Mouse (Mus musculus) MEL (cell line): ENCODE data around the gene Dgcr2. TPM values are rescaled to one million over a fixed set of nuclear protein-coding genes. Genes with fewer than 3 reads are reported as not detected.

ENCODE experiments used
- DNase-seq: peaks from one replicate; pipeline ENCODE4 v3.0.0; 2011; ENCODE audit warnings: low read depth, low spot score
- H3K27ac ChIP-seq: 2 replicates; pipeline ENCODE4 v1.5.1; 2012; ENCODE audit warnings: low read depth, mild to moderate bottlenecking, control low read depth, low read length, moderate library complexity; ENCODE audit not compliant: control insufficient read depth
- H3K27me3 ChIP-seq, 2 experiments: fragments of 150-350 bp in 1 of 2; sonication (generic) in 1 of 2; 2 replicates each; pipeline ENCODE4 v1.6.1; 2012; ENCODE audit warnings: low read length in 2 of 2, mild to moderate bottlenecking in 2 of 2, improper control_type of control experiment in 1 of 2, moderate library complexity in 1 of 2; ENCODE audit not compliant: insufficient read depth in 2 of 2, control insufficient read depth in 1 of 2
- H3K36me3 ChIP-seq, 2 experiments: 2 replicates each; pipeline ENCODE4 v1.6.1; 2012 to 2014; ENCODE audit warnings: low read length in 2 of 2, improper control_type of control experiment in 1 of 2, inconsistent platforms in 1 of 2, mild to moderate bottlenecking in 1 of 2; ENCODE audit not compliant: insufficient read depth in 2 of 2, control insufficient read depth in 1 of 2
- H3K4me1 ChIP-seq, 2 experiments: fragments of 150-350 bp in 1 of 2; sonication (generic) in 1 of 2; 2 replicates each; pipeline ENCODE4 v1.6.1; 2012; ENCODE audit warnings: low read length in 2 of 2, improper control_type of control experiment in 1 of 2, mild to moderate bottlenecking in 1 of 2; ENCODE audit not compliant: insufficient read depth in 2 of 2, control insufficient read depth in 1 of 2
- H3K4me3 ChIP-seq, 2 experiments: fragments of 150-350 bp in 1 of 2; sonication (generic) in 1 of 2; 2 replicates each; pipeline ENCODE4 v1.5.1; 2012; ENCODE audit warnings: low read depth in 2 of 2, low read length in 2 of 2, mild to moderate bottlenecking in 2 of 2, moderate library complexity in 2 of 2, control low read depth in 1 of 2, improper control_type of control experiment in 1 of 2; ENCODE audit not compliant: control insufficient read depth in 1 of 2, insufficient read depth in 1 of 2
- H3K79me2 ChIP-seq: 2 replicates; pipeline ENCODE4 v1.6.1; 2012; ENCODE audit warnings: mild to moderate bottlenecking, low read length, moderate library complexity; ENCODE audit not compliant: control insufficient read depth, poor library complexity, insufficient read depth
- H3K9ac ChIP-seq: 2 replicates; pipeline ENCODE4 v1.6.1; 2012; ENCODE audit warnings: low read depth, mild to moderate bottlenecking, control low read depth, low read length, moderate library complexity; ENCODE audit not compliant: control insufficient read depth, poor library complexity, severe bottlenecking
- H3K9me3 ChIP-seq: fragments of 150-350 bp; sonication (generic); replicated peaks from 2 replicates; pipeline ENCODE4 v1.6.1; 2012; ENCODE audit warnings: mild to moderate bottlenecking, low read length, improper control_type of control experiment, moderate library complexity; ENCODE audit not compliant: insufficient read depth
- BHLHE40 ChIP-seq: IDR thresholded peaks from 2 replicates; pipeline ENCODE4 v1.6.1; 2012; ENCODE audit warnings: low read depth, mild to moderate bottlenecking, inconsistent platforms, low read length, improper control_type of control experiment, borderline replicate concordance
- CHD1 ChIP-seq: IDR thresholded peaks from 2 replicates; pipeline ENCODE4 v1.6.1; 2012; ENCODE audit warnings: low read depth, mild to moderate bottlenecking, inconsistent platforms, low read length, improper control_type of control experiment
- CTCF ChIP-seq, 3 experiments: IDR thresholded peaks in 2 of 3; conservative IDR thresholded peaks in 1 of 3; 2 replicates each; pipeline ENCODE4 v1.5.1; 2011 to 2012; ENCODE audit warnings: low read length in 3 of 3, low read depth in 2 of 3, mild to moderate bottlenecking in 2 of 3, improper control_type of control experiment in 1 of 3, inconsistent platforms in 1 of 3, mixed read lengths in 1 of 3, moderate library complexity in 1 of 3; ENCODE audit not compliant: control insufficient read depth in 1 of 3, insufficient read depth in 1 of 3, poor library complexity in 1 of 3, severe bottlenecking in 1 of 3
- ELF1 ChIP-seq: IDR thresholded peaks from 2 replicates; pipeline ENCODE4 v1.6.1; 2014; ENCODE audit warnings: low read depth, mild to moderate bottlenecking, inconsistent platforms, low read length, improper control_type of control experiment, moderate library complexity
- EP300 ChIP-seq, 2 experiments: IDR thresholded peaks; 2 replicates each; pipeline ENCODE4 v1.6.1; 2011; ENCODE audit warnings: improper control_type of control experiment in 2 of 2, low read length in 2 of 2, low read depth in 1 of 2, mild to moderate bottlenecking in 1 of 2
- GABPA ChIP-seq: IDR thresholded peaks from 2 replicates; pipeline ENCODE4 v1.6.1; 2012; ENCODE audit warnings: low read depth, mild to moderate bottlenecking, inconsistent platforms, low read length, improper control_type of control experiment, moderate library complexity
- GATA1 ChIP-seq: IDR thresholded peaks from 2 replicates; pipeline ENCODE4 v1.6.1; 2011; ENCODE audit warnings: low read depth, low read length, improper control_type of control experiment
- HCFC1 ChIP-seq: IDR thresholded peaks from 2 replicates; pipeline ENCODE4 v1.6.1; 2012; ENCODE audit warnings: low read depth, mild to moderate bottlenecking, inconsistent platforms, low read length, improper control_type of control experiment, moderate library complexity
- JUND ChIP-seq: IDR thresholded peaks from 2 replicates; pipeline ENCODE4 v1.6.1; 2011; ENCODE audit warnings: low read depth, mild to moderate bottlenecking, improper control_type of control experiment, low read length
- MAX ChIP-seq: IDR thresholded peaks from 2 replicates; pipeline ENCODE4 v1.6.1; 2011; ENCODE audit warnings: low read length, improper control_type of control experiment
- MAZ ChIP-seq: IDR thresholded peaks from 2 replicates; pipeline ENCODE4 v1.6.1; 2012; ENCODE audit warnings: low read depth, mild to moderate bottlenecking, inconsistent platforms, low read length, improper control_type of control experiment
- MYB ChIP-seq: IDR thresholded peaks from 2 replicates; pipeline ENCODE4 v1.6.1; 2011; ENCODE audit warnings: mild to moderate bottlenecking, low read depth, low read length, improper control_type of control experiment
- MYC ChIP-seq: IDR thresholded peaks from 2 replicates; pipeline ENCODE4 v1.6.1; 2011; ENCODE audit warnings: low read depth, mild to moderate bottlenecking, low read length, improper control_type of control experiment, moderate library complexity
- NELFE ChIP-seq: IDR thresholded peaks from 2 replicates; pipeline ENCODE4 v1.6.1; 2011; ENCODE audit warnings: low read depth, low read length, improper control_type of control experiment
- NRF1 ChIP-seq: IDR thresholded peaks from 2 replicates; pipeline ENCODE4 v1.6.1; 2014; ENCODE audit warnings: low read depth, mild to moderate bottlenecking, inconsistent platforms, low read length, improper control_type of control experiment, moderate library complexity; ENCODE audit not compliant: poor library complexity, insufficient read depth, severe bottlenecking
- RAD21 ChIP-seq: IDR thresholded peaks from 2 replicates; pipeline ENCODE4 v1.6.1; 2011; ENCODE audit warnings: mild to moderate bottlenecking, low read depth, low read length, improper control_type of control experiment
- SIN3A ChIP-seq: IDR thresholded peaks from 2 replicates; pipeline ENCODE4 v1.6.1; 2012; ENCODE audit warnings: low read length, improper control_type of control experiment, inconsistent platforms
- TAL1 ChIP-seq: IDR thresholded peaks from 2 replicates; pipeline ENCODE4 v1.6.1; 2012; ENCODE audit warnings: mild to moderate bottlenecking, inconsistent platforms, low read length, moderate library complexity, mixed read lengths
- USF1 ChIP-seq: IDR thresholded peaks from 2 replicates; pipeline ENCODE4 v1.6.1; 2014; ENCODE audit warnings: low read depth, mild to moderate bottlenecking, inconsistent platforms, low read length, improper control_type of control experiment, moderate library complexity
- ZMIZ1 ChIP-seq: IDR thresholded peaks from 2 replicates; pipeline ENCODE4 v1.6.1; 2012; ENCODE audit warnings: low read depth, mild to moderate bottlenecking, inconsistent platforms, low read length, improper control_type of control experiment, moderate library complexity
- ZNF384 ChIP-seq: IDR thresholded peaks from 2 replicates; pipeline ENCODE4 v1.6.1; 2012; ENCODE audit warnings: low read depth, mild to moderate bottlenecking, inconsistent platforms, low read length, improper control_type of control experiment
- polyA plus RNA-seq, 2 experiments: library from polyadenylated mRNA; stranded (reverse) in 1 of 2; unstranded in 1 of 2; fragments of >175 nt in 1 of 2; fragments of >200 nt in 1 of 2; gene quantifications; 2 replicates each; pipeline versions ENCODE4 v1.2.1 to v1.2.4; 2012; ENCODE audit warnings: low replicate concordance in 2 of 2, low read depth in 1 of 2; ENCODE audit not compliant: insufficient read length in 2 of 2, insufficient read depth in 1 of 2, missing spikeins in 1 of 2
- total RNA-seq: library from RNA; depleted of rRNA; stranded (reverse); fragments of 300-350 nt; gene quantifications from 2 replicates; pipeline ENCODE4 v1.2.3, GENCODE M21; 2012

Gene Dgcr2
- total and polyA plus RNA-seq, 3 experiments = 37.1 to 53.7 TPM; not detected in 1

- TF ChIP-seq BHLHE40 (no peak), HCFC1 (no peak), SIN3A (no peak), MAX (no peak), ZMIZ1 (no peak), ELF1 (no peak), NRF1 (no peak), GATA1 (no peak), MYB (no peak), MAZ (no peak)
- Histone ChIP-seq H3K9ac (no peak overlapping the region), H3K9me3 (no peaks in the 10 kb centered on the region), H3K4me1 (peaks cover 6 to 17% of the 10 kb centered on the region in 2 experiments), H3K79me2 (no peaks in the 10 kb centered on the region), H3K27ac (no peak overlapping the region), H3K36me3 (peaks cover 0 to 11% of the 10 kb centered on the region in 2 experiments; a peak in 2 of 4 replicates), H3K4me3 (no peak overlapping the region), H3K27me3 (no peaks in the 10 kb centered on the region)
- DNase-seq = no peak
Measured at GRCm38 (mm10) chr16:17833321-17833680, 65.1 kb downstream of the Dgcr2 start.

GRCm38 (mm10) chr16:17832821-17833220 is 65.5 kb downstream of the Dgcr2 start, which contains the start of gene B830017H08Rik:
TSS of gene B830017H08Rik (plus strand) at chr16:17833121.
- peaks cover 6 to 20% of the 10 kb centered on the region in 2 experiments for H3K4me1 ChIP-seq
- no peak for TF ChIP-seq RAD21
- TF ChIP-seq NELFE = no peak
- TF ChIP-seq GATA1 = no peak
- no peak for TF ChIP-seq USF1
- no peak for TF ChIP-seq CTCF (IDR thresholded peaks at IDR 0.05 in 2 of 3, conservative IDR thresholded peaks at IDR 0.05 in 1 of 3; ENCODE audit: control insufficient read depth in 1 of 3, insufficient read depth in 1 of 3, low read depth in 2 of 3, low read length in 3 of 3, poor library complexity in 1 of 3, severe bottlenecking in 1 of 3)
- TF ChIP-seq SIN3A = no peak
- no peak for TF ChIP-seq TAL1
- TF ChIP-seq EP300 (IDR thresholded peaks at IDR 0.05; ENCODE audit: low read depth in 1 of 2, low read length in 2 of 2) = no peak
- TF ChIP-seq CHD1 = no peak
- no peak for TF ChIP-seq GABPA
- TF ChIP-seq MYC = no peak
- no peak for TF ChIP-seq ELF1
- no peak for TF ChIP-seq ZNF384
- no peak for TF ChIP-seq JUND
- TF ChIP-seq, all 39 proteins: peak for 0
- Histone ChIP-seq H3K9ac (no peak within 1 kb of the TSS), H3K27me3 (no peaks in the 10 kb centered on the region), H3K79me2 (no peaks in the 10 kb centered on the region), H3K36me3 (peaks cover 0 to 11% of the 10 kb centered on the region in 2 experiments; a peak in 2 of 4 replicates), H3K4me3 (no peak within 1 kb of the TSS), H3K27ac (no peak within 1 kb of the TSS), H3K9me3 (no peaks in the 10 kb centered on the region)
- no peak for DNase-seq
